Mouse (Mus musculus): ENCODE results near the gene Cpne5. TPM values are rescaled to one million over a fixed set of nuclear protein-coding genes. Genes with fewer than 3 reads are reported as not detected.

The Cpne5 gene
- polyA plus RNA-seq, 1 experiment from 2014 or later = 5.3 TPM

GRCm38 (mm10) chr17:29156866-29157265, 81.1 kb downstream of the Cpne5 start:
- TF ChIP-seq CTCF (IDR thresholded peaks at IDR 0.05; ENCODE audit: low read depth) = no peak
- WGBS = 80% methylated on average over 8 of the region's 8 CpGs
- Histone ChIP-seq H3K36me3 (ENCODE audit: insufficient read depth, low read length) (no peaks in the 10 kb centered on the region), H3K4me3 (replicated peaks; ENCODE audit: low read depth, low read length) (no peak overlapping the region), H3K27ac (no peak overlapping the region), H3K4me2 (ENCODE audit: low read length) (no peak overlapping the region), H3K9ac (ENCODE audit: low read depth, low read length) (no peak overlapping the region), H3K27me3 (ENCODE audit: insufficient read depth, low read length) (no peaks in the 10 kb centered on the region), H3K4me1 (replicated peaks; ENCODE audit: insufficient read depth, low read length) (no peaks in the 10 kb centered on the region), H3K9me3 (replicated peaks; ENCODE audit: low read length) (no peaks in the 10 kb centered on the region)
- ATAC-seq (replicated peaks; ENCODE audit: low FRiP score, low read depth) (no peak), DNase-seq (ENCODE audit: low spot score) (no peak)

GRCm38 (mm10) chr17:29156396-29156795, 81.6 kb downstream of the Cpne5 start:
- no peaks in the 10 kb centered on the region for H3K27me3 ChIP-seq (ENCODE audit: insufficient read depth, low read length)
- no peak for TF ChIP-seq CTCF (IDR thresholded peaks at IDR 0.05; ENCODE audit: low read depth)
- no peaks in the 10 kb centered on the region for H3K4me1 ChIP-seq (replicated peaks; ENCODE audit: insufficient read depth, low read length)
- H3K9ac ChIP-seq (ENCODE audit: low read depth, low read length) = no peak overlapping the region
- no peaks in the 10 kb centered on the region for H3K36me3 ChIP-seq (ENCODE audit: insufficient read depth, low read length)
- H3K27ac ChIP-seq = no peak overlapping the region
- no peak for ATAC-seq (replicated peaks; ENCODE audit: low FRiP score, low read depth)
- H3K4me2 ChIP-seq (ENCODE audit: low read length) = no peak overlapping the region
- DNase-seq (ENCODE audit: low spot score) = no peak
- H3K4me3 ChIP-seq (replicated peaks; ENCODE audit: low read depth, low read length) = no peak overlapping the region
- WGBS = 81% methylated on average over 16 of the region's 16 CpGs
- H3K9me3 ChIP-seq (replicated peaks; ENCODE audit: low read length) = no peaks in the 10 kb centered on the region

GRCm38 (mm10) chr17:29155355-29156135, 82.4 kb downstream of the Cpne5 start:
- no peak overlapping the region for H3K4me2 ChIP-seq (ENCODE audit: low read length)
- H3K9ac ChIP-seq (ENCODE audit: low read depth, low read length) = no peak overlapping the region
- H3K27me3 ChIP-seq (ENCODE audit: insufficient read depth, low read length) = no peaks in the 10 kb centered on the region
- no peak for TF ChIP-seq CTCF (IDR thresholded peaks at IDR 0.05; ENCODE audit: low read depth)
- DNase-seq (ENCODE audit: low spot score) (no peak), ATAC-seq (replicated peaks; ENCODE audit: low FRiP score, low read depth) (no peak)
- H3K27ac ChIP-seq = no peak overlapping the region
- no peak overlapping the region for H3K4me3 ChIP-seq (replicated peaks; ENCODE audit: low read depth, low read length)
- no peaks in the 10 kb centered on the region for H3K4me1 ChIP-seq (replicated peaks; ENCODE audit: insufficient read depth, low read length)
- H3K36me3 ChIP-seq (ENCODE audit: insufficient read depth, low read length) = no peaks in the 10 kb centered on the region
- no peaks in the 10 kb centered on the region for H3K9me3 ChIP-seq (replicated peaks; ENCODE audit: low read length)
- WGBS = 78% methylated on average over 12 of the region's 12 CpGs

GRCm38 (mm10) chr17:29154247-29154646, 83.7 kb downstream of the Cpne5 start:
- TF ChIP-seq CTCF (IDR thresholded peaks at IDR 0.05; ENCODE audit: low read depth) = no peak
- no peaks in the 10 kb centered on the region for H3K9me3 ChIP-seq (replicated peaks; ENCODE audit: low read length)
- no peak overlapping the region for H3K27ac ChIP-seq
- H3K4me2 ChIP-seq (ENCODE audit: low read length) = no peak overlapping the region
- ATAC-seq (replicated peaks; ENCODE audit: low FRiP score, low read depth) (no peak), DNase-seq (ENCODE audit: low spot score) (no peak)
- H3K4me1 ChIP-seq (replicated peaks; ENCODE audit: insufficient read depth, low read length) = no peaks in the 10 kb centered on the region
- WGBS = 71% methylated on average over 13 of the region's 13 CpGs
- H3K4me3 ChIP-seq (replicated peaks; ENCODE audit: low read depth, low read length) = no peak overlapping the region
- H3K9ac ChIP-seq (ENCODE audit: low read depth, low read length) = no peak overlapping the region
- no peaks in the 10 kb centered on the region for H3K27me3 ChIP-seq (ENCODE audit: insufficient read depth, low read length)
- no peaks in the 10 kb centered on the region for H3K36me3 ChIP-seq (ENCODE audit: insufficient read depth, low read length)

GRCm38 (mm10) chr17:29152547-29152946, 85.4 kb downstream of the Cpne5 start:
- Histone ChIP-seq H3K9ac (ENCODE audit: low read depth, low read length) (no peak overlapping the region), H3K4me3 (replicated peaks; ENCODE audit: low read depth, low read length) (no peak overlapping the region), H3K9me3 (replicated peaks; ENCODE audit: low read length) (no peaks in the 10 kb centered on the region), H3K27ac (no peak overlapping the region), H3K27me3 (ENCODE audit: insufficient read depth, low read length) (no peaks in the 10 kb centered on the region), H3K36me3 (ENCODE audit: insufficient read depth, low read length) (no peaks in the 10 kb centered on the region), H3K4me2 (ENCODE audit: low read length) (no peak overlapping the region), H3K4me1 (replicated peaks; ENCODE audit: insufficient read depth, low read length) (no peaks in the 10 kb centered on the region)
- no peak for DNase-seq (ENCODE audit: low spot score)
- WGBS = 53% methylated on average over 5 of the region's 5 CpGs
- ATAC-seq (replicated peaks; ENCODE audit: low FRiP score, low read depth) = no peak
- no peak for TF ChIP-seq CTCF (IDR thresholded peaks at IDR 0.05; ENCODE audit: low read depth)

- no peaks in the 10 kb centered on the region for H3K4me1 ChIP-seq (replicated peaks; ENCODE audit: insufficient read depth, low read length)
- no peaks in the 10 kb centered on the region for H3K9me3 ChIP-seq (replicated peaks; ENCODE audit: low read length)
- no peak for TF ChIP-seq CTCF (IDR thresholded peaks at IDR 0.05; ENCODE audit: low read depth)
- DNase-seq (ENCODE audit: low spot score) = no peak
- WGBS = 74% methylated on average over 7 of the region's 7 CpGs
- no peak overlapping the region for H3K4me3 ChIP-seq (replicated peaks; ENCODE audit: low read depth, low read length)
- H3K36me3 ChIP-seq (ENCODE audit: insufficient read depth, low read length) = no peaks in the 10 kb centered on the region
- no peak overlapping the region for H3K9ac ChIP-seq (ENCODE audit: low read depth, low read length)
- no peak overlapping the region for H3K4me2 ChIP-seq (ENCODE audit: low read length)
- H3K27me3 ChIP-seq (ENCODE audit: insufficient read depth, low read length) = no peaks in the 10 kb centered on the region
- no peak overlapping the region for H3K27ac ChIP-seq
- no peak for ATAC-seq (replicated peaks; ENCODE audit: low FRiP score, low read depth)
Measured at GRCm38 (mm10) chr17:29149766-29150165, 88.2 kb downstream of the Cpne5 start.

GRCm38 (mm10) chr17:29147773-29148172, 90.2 kb downstream of the Cpne5 start:
- WGBS = 87% methylated on average over 6 of the region's 6 CpGs
- no peaks in the 10 kb centered on the region for H3K4me1 ChIP-seq (replicated peaks; ENCODE audit: insufficient read depth, low read length)

More at GRCm38 (mm10) chr17:29147773-29148172, 90.2 kb downstream of the Cpne5 start:
- no peak for DNase-seq (ENCODE audit: low spot score)
- no peak overlapping the region for H3K9ac ChIP-seq (ENCODE audit: low read depth, low read length)
- no peaks in the 10 kb centered on the region for H3K27me3 ChIP-seq (ENCODE audit: insufficient read depth, low read length)
- no peaks in the 10 kb centered on the region for H3K36me3 ChIP-seq (ENCODE audit: insufficient read depth, low read length)
- H3K4me2 ChIP-seq (ENCODE audit: low read length) = no peak overlapping the region
- TF ChIP-seq CTCF (IDR thresholded peaks at IDR 0.05; ENCODE audit: low read depth) = no peak
- no peak for ATAC-seq (replicated peaks; ENCODE audit: low FRiP score, low read depth)
- no peaks in the 10 kb centered on the region for H3K9me3 ChIP-seq (replicated peaks; ENCODE audit: low read length)
- no peak overlapping the region for H3K27ac ChIP-seq
- H3K4me3 ChIP-seq (replicated peaks; ENCODE audit: low read depth, low read length) = no peak overlapping the region
